In genomic region chr12:95384248-95384964, GRCm38 (mm10) we compare ENCODE assay signal across 20 mouse cellular contexts.
DNase-seq lines count a peak whose midpoint lies in the region; ATAC-seq and TF ChIP-seq lines count a peak whose summit lies in the region.
"Had no signal": no experiment of that assay in that cellular context is flagged by ENCODE, and none has a peak within 500 bp of the region (broad histone marks: within the 10 kb centered on the region; RNA-seq: fewer than 3 reads in every experiment).

No protein-coding gene starts in this region.

- H3K27ac ChIP-seq in kidney, postnatal 0 days, result no peak overlapping the region
- H3K27ac ChIP-seq in intestine, embryonic 16.5 days (ENCODE audit: low read length), result no peak overlapping the region
- no peak overlapping the region for H3K27ac ChIP-seq in midbrain, embryonic 16.5 days (ENCODE audit: low read length)
- H3K27ac ChIP-seq: embryonic facial prominence, embryonic 15.5 days; forebrain, embryonic 10.5 days; heart, embryonic 10.5 days; hindbrain, embryonic 13.5 days; liver, embryonic 14.5 days had no signal

- no peak for TF ChIP-seq CTCF in kidney, postnatal 0 days (IDR thresholded peaks at IDR 0.05; ENCODE audit: low read depth)

- H3K9me3 ChIP-seq in kidney, postnatal 0 days (replicated peaks; ENCODE audit: low read length), result no peaks in the 10 kb centered on the region
- H3K9me3 ChIP-seq in intestine, embryonic 16.5 days (ENCODE audit: control insufficient read depth, low read length), result no peaks in the 10 kb centered on the region
- H3K9me3 ChIP-seq in midbrain, embryonic 16.5 days (replicated peaks; ENCODE audit: control insufficient read depth, low read length, poor library complexity, severe bottlenecking), result no peaks in the 10 kb centered on the region
- H3K9me3 ChIP-seq: embryonic facial prominence, embryonic 15.5 days; forebrain, embryonic 10.5 days; heart, embryonic 10.5 days; hindbrain, embryonic 13.5 days had no signal

- DNase-seq in kidney, postnatal 0 days (ENCODE audit: low spot score), result peak; percentile 66
- DNase-seq in kidney, adult 8-10 months, result no peak
- DNase-seq in embryo, embryonic 10.5 days (ENCODE audit: low spot score), result peak; percentile 69
- DNase-seq in yolk sac, embryonic 10.5 days (ENCODE audit: low spot score), result peak; percentile 35
- DNase-seq: adrenal gland, adult 2 months; cerebellum, postnatal 25 days; gastrocnemius, postnatal 14 days; heart, postnatal 10 days; kidney, adult 9 months; left cerebral cortex, postnatal 4 days; lung, postnatal 10 days; thymus, adult 18-20 months had no signal

- no peak overlapping the region for H3K9ac ChIP-seq in kidney, postnatal 0 days (ENCODE audit: low read depth, low read length)
- no peak overlapping the region for H3K9ac ChIP-seq in intestine, embryonic 16.5 days (ENCODE audit: low read depth, low read length)
- H3K9ac ChIP-seq in midbrain, embryonic 16.5 days (ENCODE audit: low read depth, low read length), result no peak overlapping the region
- H3K9ac ChIP-seq: embryonic facial prominence, embryonic 15.5 days; hindbrain, embryonic 13.5 days; liver, embryonic 14.5 days had no signal

- no peak overlapping the region for H3K4me2 ChIP-seq in kidney, postnatal 0 days (ENCODE audit: low read length)
- H3K4me2 ChIP-seq in intestine, embryonic 16.5 days (ENCODE audit: low read depth, low read length), result no peak overlapping the region
- H3K4me2 ChIP-seq in midbrain, embryonic 16.5 days (ENCODE audit: low read length), result no peak overlapping the region
- H3K4me2 ChIP-seq: embryonic facial prominence, embryonic 15.5 days; hindbrain, embryonic 13.5 days had no signal

- no peak overlapping the region for H3K4me3 ChIP-seq in kidney, postnatal 0 days (replicated peaks; ENCODE audit: low read depth, low read length)
- H3K4me3 ChIP-seq in intestine, embryonic 16.5 days (ENCODE audit: low read length), result no peak overlapping the region
- H3K4me3 ChIP-seq in midbrain, embryonic 16.5 days (ENCODE audit: low read depth, low read length), result no peak overlapping the region
- H3K4me3 ChIP-seq: embryonic facial prominence, embryonic 15.5 days; forebrain, embryonic 10.5 days; heart, embryonic 10.5 days; hindbrain, embryonic 13.5 days had no signal

- ATAC-seq in kidney, postnatal 0 days (replicated peaks; ENCODE audit: low FRiP score, low read depth), result no peak
- peak; percentile 98 for ATAC-seq in intestine, embryonic 16.5 days
- no peak for ATAC-seq in megakaryocyte, adult 5-6 weeks (ENCODE audit: poor library complexity, severe bottlenecking)
- ATAC-seq in midbrain, embryonic 16.5 days, result no peak

- WGBS in kidney, postnatal 0 days, result 28% methylated on average over 3 of the region's 3 CpGs
- 23% methylated on average over 3 of the region's 3 CpGs for WGBS in intestine, embryonic 16.5 days
- WGBS in midbrain, embryonic 16.5 days, result 42% methylated on average over 3 of the region's 3 CpGs

- no peaks in the 10 kb centered on the region for H3K36me3 ChIP-seq in kidney, postnatal 0 days (ENCODE audit: insufficient read depth, low read length)
- H3K36me3 ChIP-seq in intestine, embryonic 16.5 days (ENCODE audit: control insufficient read depth, insufficient read depth, low read length), result no peaks in the 10 kb centered on the region
- H3K36me3 ChIP-seq in midbrain, embryonic 16.5 days (ENCODE audit: control insufficient read depth, insufficient read depth, low read length), result no peaks in the 10 kb centered on the region
- H3K36me3 ChIP-seq: embryonic facial prominence, embryonic 15.5 days; forebrain, embryonic 10.5 days; heart, embryonic 10.5 days; hindbrain, embryonic 13.5 days had no signal

- no peaks in the 10 kb centered on the region for H3K27me3 ChIP-seq in kidney, postnatal 0 days (ENCODE audit: insufficient read depth, low read length)
- H3K27me3 ChIP-seq in intestine, embryonic 16.5 days (replicated peaks; ENCODE audit: control insufficient read depth, insufficient read depth, low read length), result no peaks in the 10 kb centered on the region
- H3K27me3 ChIP-seq in midbrain, embryonic 16.5 days (ENCODE audit: control insufficient read depth, insufficient read depth, low read depth, low read length), result no peaks in the 10 kb centered on the region
- H3K27me3 ChIP-seq: embryonic facial prominence, embryonic 15.5 days; hindbrain, embryonic 13.5 days had no signal

- H3K4me1 ChIP-seq in kidney, postnatal 0 days (replicated peaks; ENCODE audit: insufficient read depth, low read length), result no peaks in the 10 kb centered on the region
- H3K4me1 ChIP-seq in intestine, embryonic 16.5 days (ENCODE audit: control insufficient read depth, insufficient read depth, low read length), result no peaks in the 10 kb centered on the region
- no peaks in the 10 kb centered on the region for H3K4me1 ChIP-seq in midbrain, embryonic 16.5 days (ENCODE audit: control insufficient read depth, insufficient read depth, low read length)
- H3K4me1 ChIP-seq: embryonic facial prominence, embryonic 15.5 days; forebrain, embryonic 10.5 days; heart, embryonic 10.5 days; hindbrain, embryonic 13.5 days had no signal

Comparison
In these comparisons a context has a peak if more than half of its experiments do, and no peak if none do; other contexts are left out.
1. DNase-seq: peak in kidney, postnatal 0 days (single experiment), embryo, embryonic 10.5 days (single experiment) and yolk sac, embryonic 10.5 days (single experiment); none in kidney, adult 8-10 months (0 of 2).